Mouse (Mus musculus): ENCODE results near the gene 3110040M04Rik. TPM values are rescaled to one million over a fixed set of nuclear protein-coding genes. Genes with fewer than 3 reads are reported as not detected.

The 3110040M04Rik gene
- polyA plus RNA-seq, 1 experiment from 2014 or later: not detected

DNA sequence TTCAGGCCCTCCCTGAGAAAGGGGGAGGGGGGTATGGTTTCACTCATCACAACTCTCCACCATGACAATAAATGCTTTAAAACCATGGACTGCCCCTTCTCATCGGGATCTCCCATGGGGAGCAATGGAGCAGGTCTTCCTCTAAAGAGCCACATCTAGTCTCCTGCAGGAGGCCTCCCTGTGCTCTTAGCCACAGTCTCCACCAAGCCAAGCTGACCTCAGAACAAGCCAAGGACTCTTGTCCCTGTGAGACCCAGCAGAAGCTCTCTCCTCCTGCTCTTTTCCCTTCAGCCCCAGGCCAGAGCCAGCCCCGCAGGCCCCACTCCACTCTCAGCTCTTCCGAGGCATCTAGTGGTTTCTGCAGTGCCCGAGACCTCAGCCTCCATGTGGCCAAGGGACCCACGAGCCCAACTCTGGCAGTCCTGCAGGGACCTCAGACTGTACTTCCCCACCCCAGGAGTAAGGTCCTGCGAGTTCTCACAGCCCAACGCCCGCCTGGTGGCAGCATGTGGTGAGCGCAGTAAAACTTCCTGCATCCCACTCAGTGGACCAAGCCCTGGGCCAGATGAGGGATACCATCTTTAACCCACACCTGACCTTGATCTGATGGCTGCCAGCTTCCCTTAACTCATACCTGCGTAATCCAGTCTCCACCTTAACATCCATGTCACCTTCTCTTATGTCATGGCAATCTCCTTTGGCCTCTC is 18.8 kb downstream of the 3110040M04Rik start:
- Histone ChIP-seq H3K9me3 (no peaks in the 10 kb centered on the region), H3K4me2 (no peak overlapping the region), H3K27ac (no peak overlapping the region), H3K4me3 (no peak overlapping the region), H3K36me3 (no peaks in the 10 kb centered on the region), H3K9ac (no peak overlapping the region), H3K27me3 (no peaks in the 10 kb centered on the region), H3K4me1 (peaks cover 3% of the 10 kb centered on the region; the same call in 1 of the 2 replicates)
- ATAC-seq (ENCODE audit: insufficient number of reproducible peaks, insufficient read depth, low FRiP score, low TSS enrichment, low read depth): no peak
- WGBS: 85% methylated on average over 10 of the region's 10 CpGs

DNA sequence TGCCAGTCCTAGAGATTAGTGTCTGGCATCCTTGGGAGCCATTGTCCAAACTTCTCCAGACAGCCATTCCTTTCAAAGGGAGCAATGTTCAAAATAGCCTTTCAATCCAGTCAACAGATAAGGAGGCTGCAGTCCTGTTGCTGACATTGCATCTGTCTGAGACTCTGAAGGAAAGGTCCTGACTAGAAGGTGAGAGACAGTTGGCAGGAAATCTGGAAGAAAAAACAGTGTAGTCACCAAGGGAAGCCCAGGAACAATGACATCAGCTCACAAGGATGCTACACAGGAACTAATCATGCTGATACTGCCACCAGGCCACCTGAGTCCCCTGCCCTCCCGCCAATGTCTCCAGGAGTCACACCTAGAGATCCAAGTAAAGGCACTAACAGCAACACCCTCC is 19.5 kb downstream of the 3110040M04Rik start:
- 79% methylated on average over 1 of the region's 1 CpGs for WGBS
- peaks cover 3% of the 10 kb centered on the region; the same call in 1 of the 2 replicates for H3K4me1 ChIP-seq
- no peak overlapping the region for H3K27ac ChIP-seq
- no peak for ATAC-seq (ENCODE audit: insufficient number of reproducible peaks, insufficient read depth, low FRiP score, low TSS enrichment, low read depth)
- H3K27me3 ChIP-seq: no peaks in the 10 kb centered on the region
- H3K36me3 ChIP-seq: no peaks in the 10 kb centered on the region
- H3K9me3 ChIP-seq: no peaks in the 10 kb centered on the region
- no peak overlapping the region for H3K9ac ChIP-seq
- H3K4me3 ChIP-seq: no peak overlapping the region
- H3K4me2 ChIP-seq: no peak overlapping the region

DNA sequence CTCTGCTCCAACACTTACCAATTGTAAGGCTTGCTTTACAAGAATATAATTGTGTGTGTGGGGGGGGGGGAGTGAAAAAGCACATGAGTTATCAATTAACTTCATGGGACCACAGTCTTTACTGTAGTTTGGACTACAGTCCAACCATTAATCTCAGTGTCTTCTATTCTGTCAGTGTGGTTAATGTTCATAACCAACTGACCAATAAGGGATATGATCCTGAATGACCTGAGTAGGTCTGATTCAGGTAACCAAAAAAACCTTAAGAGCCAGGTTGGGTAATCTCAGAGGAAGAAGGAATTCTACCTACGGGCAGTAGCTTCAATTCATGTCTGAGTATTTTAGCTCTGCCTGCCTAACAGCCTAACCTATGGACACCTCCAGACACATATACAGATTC is 20.6 kb downstream of the 3110040M04Rik start:
- Histone ChIP-seq H3K4me1 (peaks cover 3% of the 10 kb centered on the region; the same call in 1 of the 2 replicates), H3K27ac (no peak overlapping the region), H3K4me2 (no peak overlapping the region), H3K36me3 (no peaks in the 10 kb centered on the region), H3K9me3 (no peaks in the 10 kb centered on the region), H3K27me3 (no peaks in the 10 kb centered on the region), H3K9ac (no peak overlapping the region), H3K4me3 (no peak overlapping the region)
- WGBS: 87% methylated on average over 1 of the region's 1 CpGs
- ATAC-seq (ENCODE audit: insufficient number of reproducible peaks, insufficient read depth, low FRiP score, low TSS enrichment, low read depth): no peak

DNA sequence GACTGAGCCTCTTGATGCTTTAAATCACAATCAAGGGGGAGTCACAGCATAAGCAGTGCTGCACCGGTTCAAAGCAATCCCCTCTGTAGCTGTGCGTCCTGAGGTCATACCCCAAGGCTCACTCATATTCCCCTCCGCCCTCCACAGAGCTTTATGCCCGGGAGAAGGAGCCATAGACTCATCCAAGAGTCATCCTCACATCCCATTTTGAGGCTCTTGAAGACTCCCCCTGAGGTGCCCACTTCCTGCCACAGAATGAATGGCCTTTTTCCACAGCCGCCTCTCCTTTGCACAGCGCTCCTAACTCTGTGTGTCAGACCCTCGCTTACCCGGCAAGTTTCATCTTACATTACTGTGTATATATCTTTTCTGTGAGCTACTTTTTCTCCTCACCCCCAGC is 23.6 kb downstream of the 3110040M04Rik start:
- no peaks in the 10 kb centered on the region for H3K9me3 ChIP-seq
- H3K4me2 ChIP-seq: no peak overlapping the region
- H3K4me1 ChIP-seq: peaks cover 3% of the 10 kb centered on the region; the same call in 1 of the 2 replicates
- no peak overlapping the region for H3K9ac ChIP-seq
- ATAC-seq (ENCODE audit: insufficient number of reproducible peaks, insufficient read depth, low FRiP score, low TSS enrichment, low read depth): no peak
- 69% methylated on average over 8 of the region's 8 CpGs for WGBS
- no peak overlapping the region for H3K27ac ChIP-seq
- H3K4me3 ChIP-seq: no peak overlapping the region
- no peaks in the 10 kb centered on the region for H3K36me3 ChIP-seq
- no peaks in the 10 kb centered on the region for H3K27me3 ChIP-seq

DNA sequence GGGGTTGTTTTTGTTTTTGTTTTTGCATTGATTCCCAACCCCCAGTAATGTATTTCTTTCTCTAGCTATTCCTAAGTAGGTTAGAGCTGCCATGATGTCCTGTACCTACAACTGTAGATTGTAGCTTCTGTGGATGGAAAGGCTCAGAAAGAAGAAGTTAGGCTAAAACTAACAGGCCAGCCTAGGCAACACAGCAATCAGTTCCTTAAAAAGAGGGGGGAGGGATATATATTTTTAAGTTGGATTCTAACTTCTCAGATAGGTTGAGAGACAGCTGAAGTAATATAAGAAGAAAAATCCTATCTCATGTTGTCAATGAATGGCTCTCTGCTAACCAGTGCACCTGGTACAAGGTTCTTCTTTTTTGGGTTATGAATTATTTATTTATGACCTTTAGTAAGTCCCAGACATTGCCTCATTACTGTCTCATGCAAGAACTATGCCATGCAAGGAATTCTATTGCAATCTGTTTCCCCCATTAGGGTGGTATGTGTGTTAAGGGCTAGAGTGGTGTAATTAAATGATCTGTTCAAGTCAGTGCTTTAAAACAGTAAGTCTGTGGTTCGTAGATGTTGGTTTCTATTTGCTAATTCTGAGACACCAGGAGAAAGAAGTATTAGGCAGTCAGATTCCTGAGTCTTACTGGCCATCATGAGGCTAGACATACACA is 24.5 kb downstream of the 3110040M04Rik start:
- no peak overlapping the region for H3K27ac ChIP-seq
- no peak for ATAC-seq (ENCODE audit: insufficient number of reproducible peaks, insufficient read depth, low FRiP score, low TSS enrichment, low read depth)
- no peak overlapping the region for H3K4me3 ChIP-seq
- H3K9ac ChIP-seq: no peak overlapping the region
- peaks cover 3% of the 10 kb centered on the region; the same call in 1 of the 2 replicates for H3K4me1 ChIP-seq
- no peak overlapping the region for H3K4me2 ChIP-seq
- WGBS: 72% methylated on average over 1 of the region's 1 CpGs
- no peaks in the 10 kb centered on the region for H3K27me3 ChIP-seq
- H3K36me3 ChIP-seq: no peaks in the 10 kb centered on the region
- no peaks in the 10 kb centered on the region for H3K9me3 ChIP-seq

DNA sequence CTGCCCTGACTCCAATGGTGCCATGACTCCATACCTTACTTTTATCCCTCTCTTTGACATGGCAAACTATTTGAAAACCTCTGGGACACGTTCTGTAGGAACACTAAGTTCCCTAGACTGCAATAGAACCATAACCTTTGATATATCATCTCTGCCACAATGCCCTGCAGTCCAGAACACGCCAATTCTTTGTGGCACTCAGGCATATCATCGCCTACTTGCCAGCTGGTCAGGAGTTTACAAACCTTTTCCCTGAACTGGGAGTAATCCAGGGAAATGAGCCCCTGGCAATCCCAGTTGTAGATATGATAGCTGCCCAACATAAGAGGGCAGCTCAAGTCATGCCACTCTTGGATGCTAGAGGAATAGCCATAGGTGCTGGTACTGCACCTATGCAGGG is 28.4 kb downstream of the 3110040M04Rik start:
- Histone ChIP-seq H3K9me3 (no peaks in the 10 kb centered on the region; the same call in 1 of the 2 replicates), H3K36me3 (no peaks in the 10 kb centered on the region), H3K9ac (no peak overlapping the region), H3K4me2 (no peak overlapping the region), H3K27ac (no peak overlapping the region), H3K27me3 (no peaks in the 10 kb centered on the region), H3K4me1 (peaks cover 8% of the 10 kb centered on the region; the same call in 1 of the 2 replicates), H3K4me3 (no peak overlapping the region)
- ATAC-seq (ENCODE audit: insufficient number of reproducible peaks, insufficient read depth, low FRiP score, low TSS enrichment, low read depth): no peak
- 83% methylated on average over 3 of the region's 3 CpGs for WGBS

DNA sequence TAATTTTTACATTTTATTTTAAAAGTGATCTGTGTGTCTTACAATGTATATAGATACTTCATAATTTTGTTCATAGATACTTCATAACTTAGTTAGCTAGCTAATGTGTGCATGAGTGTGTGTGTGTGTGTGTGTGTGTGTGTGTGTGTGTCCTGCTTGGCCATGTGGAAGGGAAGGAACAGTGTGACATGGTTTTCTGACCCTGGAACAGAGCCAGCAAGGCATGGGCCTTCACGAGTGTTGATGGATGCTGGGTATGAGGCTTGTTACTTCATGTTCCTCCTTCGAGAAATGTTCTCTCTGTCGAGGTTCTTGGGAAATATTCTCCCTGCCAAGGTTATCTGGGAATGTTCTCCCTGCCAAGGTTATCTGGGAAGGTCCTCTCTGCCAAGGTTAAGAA is 29.8 kb downstream of the 3110040M04Rik start:
- no peak overlapping the region for H3K4me3 ChIP-seq
- no peak for ATAC-seq (ENCODE audit: insufficient number of reproducible peaks, insufficient read depth, low FRiP score, low TSS enrichment, low read depth)
- H3K27me3 ChIP-seq: no peaks in the 10 kb centered on the region
- no peaks in the 10 kb centered on the region; the same call in 1 of the 2 replicates for H3K9me3 ChIP-seq
- H3K27ac ChIP-seq: no peak overlapping the region
- peaks cover 8% of the 10 kb centered on the region; the same call in 1 of the 2 replicates for H3K4me1 ChIP-seq
- H3K36me3 ChIP-seq: no peaks in the 10 kb centered on the region
- 89% methylated on average over 3 of the region's 3 CpGs for WGBS
- H3K4me2 ChIP-seq: no peak overlapping the region
- no peak overlapping the region for H3K9ac ChIP-seq

DNA sequence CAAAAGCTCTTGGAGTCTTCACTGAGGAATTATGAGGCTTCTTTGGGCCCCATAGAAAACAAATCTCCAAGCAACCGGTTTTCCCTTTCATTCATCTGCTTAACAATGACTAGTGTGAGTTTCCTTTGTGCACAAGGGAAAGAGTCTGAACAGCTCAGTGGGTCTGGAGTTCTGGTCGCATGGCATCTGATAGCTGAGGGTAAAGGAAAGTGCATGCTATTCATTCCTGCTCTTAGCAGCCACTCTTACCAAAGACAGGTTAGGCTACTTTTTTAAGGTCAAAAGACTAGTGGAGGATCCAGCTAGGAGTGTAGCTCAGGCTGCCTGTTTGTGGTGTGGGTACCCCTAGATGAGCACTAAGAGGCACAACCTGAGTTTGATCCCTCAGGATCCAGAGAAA is 31.7 kb downstream of the 3110040M04Rik start:
- Histone ChIP-seq H3K4me2 (no peak overlapping the region), H3K9ac (no peak overlapping the region), H3K27me3 (no peaks in the 10 kb centered on the region), H3K4me3 (no peak overlapping the region), H3K27ac (0 out of 2 replicates have a peak overlapping the region, but pooled peaks have one; percentile 5), H3K36me3 (no peaks in the 10 kb centered on the region), H3K9me3 (peaks cover 3% of the 10 kb centered on the region; the same call in 1 of the 2 replicates), H3K4me1 (peaks cover 8% of the 10 kb centered on the region; the same call in 1 of the 2 replicates)
- no peak for ATAC-seq (ENCODE audit: insufficient number of reproducible peaks, insufficient read depth, low FRiP score, low TSS enrichment, low read depth)
- 41% methylated on average over 2 of the region's 2 CpGs for WGBS

DNA sequence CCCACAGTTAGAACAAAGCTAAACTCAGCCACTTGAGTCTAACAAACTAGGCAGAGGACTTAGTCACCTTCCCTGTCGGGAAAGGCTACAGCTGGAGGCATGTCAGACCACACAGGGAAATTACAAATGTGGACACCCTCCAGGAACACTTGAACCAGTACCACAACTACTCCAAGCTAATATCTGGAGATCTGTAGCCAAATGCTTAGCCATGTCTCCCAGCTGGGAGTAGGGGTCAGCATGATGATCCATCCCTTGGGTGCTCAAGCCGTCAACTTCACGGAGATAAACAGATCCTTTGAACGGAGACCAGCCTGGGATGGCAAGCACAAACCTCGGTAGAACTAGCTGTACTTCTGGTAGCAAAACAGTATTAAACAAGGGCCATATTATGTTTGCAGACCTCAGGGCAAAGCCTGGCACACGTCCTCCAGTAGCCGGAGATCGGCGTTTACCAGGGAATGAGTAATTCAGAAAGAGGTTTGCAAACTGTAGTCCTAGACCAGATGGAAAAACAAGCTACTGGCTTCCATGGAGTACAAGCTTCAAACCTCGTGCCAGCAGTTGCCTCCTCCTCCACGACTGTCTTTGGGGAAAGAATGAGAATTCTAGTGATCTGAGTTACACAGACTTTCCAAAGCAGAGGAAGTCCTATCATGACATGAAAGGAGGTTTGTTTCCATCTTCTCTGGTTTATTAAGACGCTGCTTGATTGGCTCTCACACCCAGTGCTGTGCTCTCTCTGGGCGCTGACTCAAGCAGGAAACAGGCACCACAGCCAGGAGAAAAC is 32.4 kb downstream of the 3110040M04Rik start:
- ATAC-seq (ENCODE audit: insufficient number of reproducible peaks, insufficient read depth, low FRiP score, low TSS enrichment, low read depth): no peak
- no peak overlapping the region for H3K4me3 ChIP-seq
- peak overlapping the region; percentile 16; the same call in 1 of the 2 replicates for H3K4me2 ChIP-seq
- 39% methylated on average over 13 of the region's 13 CpGs for WGBS
- no peak overlapping the region for H3K9ac ChIP-seq
- H3K27me3 ChIP-seq: no peaks in the 10 kb centered on the region
- peak overlapping the region; percentile 5 for H3K27ac ChIP-seq
- H3K9me3 ChIP-seq: peaks cover 3% of the 10 kb centered on the region; the same call in 1 of the 2 replicates
- no peaks in the 10 kb centered on the region for H3K36me3 ChIP-seq
- peaks cover 8% of the 10 kb centered on the region; the same call in 1 of the 2 replicates for H3K4me1 ChIP-seq

DNA sequence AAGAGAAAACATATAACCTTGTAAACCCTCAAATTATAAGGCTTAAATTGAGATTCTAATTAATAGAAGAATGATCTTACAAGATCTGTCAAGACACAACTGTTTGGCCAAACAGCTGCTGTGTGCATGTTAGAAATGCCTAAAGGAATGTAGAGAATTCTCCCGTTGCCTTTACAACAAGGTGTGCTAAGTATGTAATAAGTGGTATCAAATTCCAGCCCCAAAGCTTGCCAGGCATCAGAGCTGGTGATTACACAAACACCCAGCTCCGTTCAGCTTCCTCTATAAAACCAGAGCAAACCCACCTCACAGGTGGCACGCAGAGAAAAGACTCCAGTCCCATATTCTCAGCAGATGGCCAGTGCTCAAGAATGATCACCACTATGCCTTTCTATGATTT is 33.9 kb downstream of the 3110040M04Rik start:
- Histone ChIP-seq H3K27me3 (no peaks in the 10 kb centered on the region), H3K4me2 (no peak overlapping the region), H3K36me3 (no peaks in the 10 kb centered on the region), H3K27ac (no peak overlapping the region), H3K9me3 (peaks cover 3% of the 10 kb centered on the region; the same call in 1 of the 2 replicates), H3K4me3 (no peak overlapping the region), H3K9ac (no peak overlapping the region), H3K4me1 (peaks cover 8% of the 10 kb centered on the region; the same call in 1 of the 2 replicates)
- whole genome bisulfite sequencing: 41% methylated on average over 3 of the region's 3 CpGs
- ATAC-seq (ENCODE audit: insufficient number of reproducible peaks, insufficient read depth, low FRiP score, low TSS enrichment, low read depth): no peak

DNA sequence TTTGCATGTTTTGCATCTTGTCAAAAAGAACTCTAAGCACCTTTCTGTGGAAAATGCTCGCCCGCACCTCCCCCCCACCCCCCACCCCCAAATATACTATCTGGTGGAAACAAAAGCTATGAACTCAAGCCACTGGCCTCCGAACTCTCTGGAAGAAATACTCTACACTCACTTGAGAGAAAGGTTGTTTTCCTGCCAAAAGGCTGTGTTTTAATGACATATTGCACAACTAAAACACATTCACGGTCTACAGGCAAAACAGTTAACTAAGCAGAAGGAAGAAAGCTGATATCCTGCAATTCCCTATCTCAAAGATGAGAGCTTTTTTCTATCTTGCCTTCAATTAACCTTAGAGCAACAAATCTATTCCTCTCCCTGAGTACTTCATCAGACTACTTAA is 39.4 kb downstream of the 3110040M04Rik start:
- Histone ChIP-seq H3K27me3 (no peaks in the 10 kb centered on the region), H3K4me3 (no peak overlapping the region), H3K9me3 (0 out of 2 replicates have a peak, but pooled peaks cover 3% of the 10 kb centered on the region), H3K27ac (no peak overlapping the region), H3K4me2 (no peak overlapping the region), H3K4me1 (no peaks in the 10 kb centered on the region), H3K9ac (no peak overlapping the region), H3K36me3 (no peaks in the 10 kb centered on the region)
- no peak for ATAC-seq (ENCODE audit: insufficient number of reproducible peaks, insufficient read depth, low FRiP score, low TSS enrichment, low read depth)
- WGBS: 83% methylated on average over 4 of the region's 4 CpGs
